Mouse (Mus musculus): Measurements from ENCODE around the gene Gpr158. TPM values are rescaled to one million over a fixed set of nuclear protein-coding genes. Genes with fewer than 3 reads are reported as not detected.

The Gpr158 gene
- total RNA-seq, 2 experiments from 2014 or later, result 0.05 TPM; not detected in 1

DNA sequence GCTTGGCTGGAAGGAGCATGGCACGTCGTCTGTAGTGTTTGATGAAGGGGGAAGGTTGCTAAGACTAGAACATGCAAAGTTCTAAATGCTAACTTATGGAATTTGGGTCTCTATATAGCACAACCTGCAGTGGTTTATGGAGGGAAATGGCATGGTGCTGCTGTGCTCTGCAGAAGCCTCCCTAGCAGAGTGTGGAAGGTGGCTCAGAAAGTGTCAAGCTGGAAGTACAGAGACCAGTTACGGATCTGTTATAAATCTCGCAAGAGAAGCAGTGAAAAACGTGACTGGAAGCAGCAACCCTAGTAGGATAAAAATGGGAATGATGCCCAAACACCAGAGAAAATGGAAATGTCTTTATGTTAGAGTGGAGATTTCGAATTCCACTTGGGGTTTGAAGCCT is 251.8 kb downstream of the Gpr158 start:
- intact Hi-C loops (cut with DNase I), result no loop called here

DNA sequence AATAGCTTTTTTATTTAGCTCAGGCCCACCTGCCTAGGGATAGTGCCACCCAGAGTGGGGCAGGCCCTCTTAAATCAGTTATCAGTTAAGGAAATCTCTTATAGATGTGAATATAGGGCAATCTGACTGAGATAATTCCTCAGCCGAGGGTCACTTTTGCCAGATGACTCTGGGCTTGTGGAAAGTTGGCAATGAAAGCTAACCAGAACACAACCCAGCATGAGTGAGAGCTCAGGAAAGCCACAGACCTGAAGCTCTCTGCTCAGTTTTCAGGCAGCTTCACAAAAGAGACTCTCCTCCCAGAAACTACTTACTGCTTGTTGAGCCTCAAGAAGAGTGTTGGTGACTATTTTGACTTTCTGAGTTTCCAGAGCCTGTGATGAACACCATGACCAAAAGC is 264.8 kb downstream of the Gpr158 start:
- DNase-seq, result no peak
- intact Hi-C loops (cut with DNase I), result no loop called here

More for the DNA sequence above, 251.8 kb downstream of the Gpr158 start:
- no peak for DNase-seq

- intact Hi-C loops (cut with DNase I), result no loop called here
- no peak for DNase-seq
These were observed 298.4 kb downstream of the Gpr158 start for GRCm38 (mm10) chr2:21665721-21666120.

GRCm38 (mm10) chr2:21676084-21676838 is 308.9 kb downstream of the Gpr158 start:
- intact Hi-C loops (cut with DNase I), result no loop called here
- DNase-seq, result no peak

DNA sequence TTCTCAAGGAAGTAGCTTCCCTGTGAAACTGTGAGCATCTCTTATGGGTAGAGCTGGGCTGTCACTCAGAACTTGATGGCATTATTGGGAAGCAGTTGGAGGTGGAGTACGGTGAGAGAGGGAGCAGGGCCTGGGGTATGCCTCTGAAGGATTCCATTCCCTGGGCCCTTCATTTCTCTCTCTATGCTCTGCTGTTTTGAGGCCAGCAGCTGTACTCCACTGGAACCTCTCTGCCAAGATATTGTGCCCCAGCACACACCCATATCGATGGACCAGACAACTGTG is 309.4 kb downstream of the Gpr158 start:
- no peak for DNase-seq
- intact Hi-C loops (cut with DNase I), result no loop called here

- intact Hi-C loops (cut with DNase I), result no loop called here
- no peak for DNase-seq
These were observed 313.5 kb downstream of the Gpr158 start for GRCm38 (mm10) chr2:21680735-21681270.

DNA sequence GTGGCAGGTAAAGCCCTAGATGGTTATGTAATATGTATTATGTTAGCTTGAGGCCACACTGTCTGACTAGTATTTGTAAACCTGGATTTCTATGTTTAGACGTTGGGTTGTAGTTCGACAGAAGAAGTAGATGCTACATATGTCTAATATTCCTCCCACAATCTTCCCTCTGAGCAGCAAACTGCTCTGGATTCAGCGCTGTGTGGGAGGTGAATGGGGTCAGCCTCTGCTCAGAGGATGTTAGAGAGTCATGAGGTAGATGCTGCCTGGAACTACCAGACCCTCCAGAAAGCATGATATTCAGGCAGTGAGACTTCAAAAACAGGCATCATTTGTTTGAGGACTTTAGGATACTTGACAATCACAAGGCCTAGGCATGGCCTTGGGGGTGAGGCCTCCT is 317.4 kb downstream of the Gpr158 start:
- intact Hi-C loops (cut with DNase I), result no loop called here
- no peak for DNase-seq

GRCm38 (mm10) chr2:21693128-21693527 is 325.8 kb downstream of the Gpr158 start:
- DNase-seq, result no peak
- intact Hi-C loops (cut with DNase I), result no loop called here

- intact Hi-C loops (cut with DNase I), result no loop called here
- DNase-seq, result no peak
These were observed 326.7 kb downstream of the Gpr158 start for GRCm38 (mm10) chr2:21693807-21694594.

DNA sequence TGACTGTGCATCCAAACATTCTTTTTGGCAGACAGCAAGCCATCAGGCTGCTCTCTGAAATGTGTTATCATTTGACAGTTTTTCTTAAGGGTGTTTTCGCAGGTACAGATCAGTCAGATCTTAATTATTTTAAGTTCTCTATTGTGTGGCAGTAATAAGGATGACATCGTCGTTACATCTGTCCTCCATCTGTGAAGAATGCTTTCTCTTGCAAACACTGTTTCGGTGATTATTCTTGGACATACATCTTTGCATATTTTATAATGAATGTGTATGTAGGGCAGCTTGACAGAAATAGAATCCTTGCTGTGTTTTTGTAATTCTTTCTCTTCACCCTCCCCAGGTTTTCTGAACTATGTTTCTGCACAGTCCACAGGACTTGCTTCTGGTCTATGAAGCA is 360.7 kb downstream of the Gpr158 start:
- DNase-seq, result no peak
- intact Hi-C loops (cut with DNase I), result no loop called here

GRCm38 (mm10) chr2:21783721-21784120 is 416.4 kb downstream of the Gpr158 start:
- no peak for DNase-seq
- intact Hi-C loops (cut with DNase I), result no loop called here

DNA sequence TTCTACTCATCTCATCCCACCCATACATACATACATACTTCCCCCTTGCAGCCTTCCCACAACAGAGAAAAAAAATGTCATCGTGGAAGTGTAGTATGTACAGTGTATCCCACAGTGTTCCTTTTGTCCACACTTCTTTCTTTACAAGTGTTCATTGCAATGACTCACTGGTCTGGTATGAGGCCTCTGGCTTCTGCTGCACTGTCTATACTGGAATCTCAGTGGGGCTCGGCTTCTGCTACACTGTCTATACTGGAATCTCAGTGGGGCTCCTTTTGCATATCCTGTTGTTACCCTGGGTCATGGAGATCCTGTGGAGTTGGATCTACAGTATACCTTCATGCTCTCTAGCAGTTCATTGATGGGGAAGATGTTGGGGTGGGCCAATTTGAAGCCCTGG is 425.8 kb downstream of the Gpr158 start:
- intact Hi-C loops (cut with DNase I), result no loop called here

GRCm38 (mm10) chr2:21799616-21800015 is 432.3 kb downstream of the Gpr158 start:
- intact Hi-C loops (cut with DNase I), result no loop called here
- DNase-seq, result no peak

More for the DNA sequence above, 425.8 kb downstream of the Gpr158 start:
- no peak for DNase-seq

DNA sequence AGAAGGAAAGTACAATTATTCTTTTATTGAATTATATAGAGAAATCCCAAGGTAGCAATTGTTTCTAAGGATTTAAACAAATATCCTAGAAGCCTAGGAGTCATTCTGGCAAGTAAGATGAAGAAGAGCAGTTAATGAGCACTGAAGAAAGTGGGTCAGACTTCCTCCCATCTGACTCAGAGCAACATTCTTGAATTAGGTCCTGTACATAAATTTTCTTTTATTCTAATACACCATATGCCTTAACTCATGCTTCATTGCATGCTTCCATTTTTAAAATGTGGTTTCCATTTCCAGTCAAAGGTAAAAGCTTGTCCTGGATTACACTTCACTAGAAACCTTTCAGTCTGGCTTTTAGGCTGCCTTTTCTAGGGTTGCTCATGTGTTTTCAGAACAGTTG is 432.7 kb downstream of the Gpr158 start:
- DNase-seq, result no peak
- intact Hi-C loops (cut with DNase I), result no loop called here

DNA sequence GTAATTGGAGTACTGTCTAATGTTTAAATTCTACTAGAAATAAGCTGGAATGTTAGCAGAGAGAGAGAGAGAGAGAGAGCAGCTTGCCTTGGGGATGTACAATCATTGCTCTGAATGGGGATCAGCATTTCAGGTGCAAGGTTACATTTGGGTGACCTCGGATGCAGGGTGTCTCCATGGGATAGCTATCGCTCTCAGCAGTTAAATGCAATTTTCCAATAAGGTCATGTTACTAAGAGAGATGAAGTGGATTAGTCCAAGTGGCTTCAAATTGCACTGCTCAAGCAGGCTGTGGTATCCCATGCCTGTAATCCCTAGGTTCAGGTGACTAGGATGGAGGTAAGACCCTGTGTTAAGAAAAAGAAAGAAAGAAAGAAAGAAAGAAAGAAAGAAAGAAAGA is 441.2 kb downstream of the Gpr158 start:
- intact Hi-C loops (cut with DNase I), result no loop called here
- DNase-seq, result no peak

DNA sequence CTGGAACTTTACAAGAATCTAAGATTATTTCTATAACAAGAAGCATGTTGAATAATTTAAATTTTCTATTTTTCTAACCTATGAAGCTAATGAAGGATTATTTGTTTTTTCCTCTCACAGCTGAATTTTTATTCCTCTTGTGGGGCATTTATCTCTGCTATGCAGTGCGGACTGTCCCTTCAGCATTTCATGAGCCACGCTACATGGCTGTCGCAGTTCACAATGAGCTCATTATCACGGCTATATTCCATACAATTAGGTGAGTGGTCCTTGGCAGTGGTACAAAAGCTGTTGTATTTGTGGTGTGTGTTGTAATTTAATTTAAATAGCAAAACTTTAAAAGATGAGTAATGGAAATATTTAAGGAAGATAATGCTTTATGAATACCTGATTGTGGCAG is 443.1 kb downstream of the Gpr158 start:
- intact Hi-C loops (cut with DNase I), result no loop called here
- DNase-seq, result no peak

GRCm38 (mm10) chr2:21864061-21864460 is 496.7 kb downstream of the Gpr158 start:
- intact Hi-C loops (cut with DNase I), result no loop called here
- DNase-seq, result no peak

Other genes starting within 250 kb of the Gpr158 start
- 1 to 10 TPM; 1.9 to 2.2 TPM for gene Enkur, start 162.2 kb upstream of the Gpr158 start, total RNA-seq (2021)
- 1 to 10 TPM; 6.3 to 7.2 TPM for gene Thnsl1, start 161.8 kb upstream of the Gpr158 start, total RNA-seq (2021)